Mouse (Mus musculus) liver, embryonic 14.5 days (tissue): ENCODE measurements around the gene Met.

Source experiments
- CTCF ChIP-seq: IDR thresholded peaks from 2 replicates; pipeline ENCODE4 v1.5.1; 2016; ENCODE audit warnings: antibody characterized with exemption, low read depth, control low read depth
- EP300 ChIP-seq: IDR thresholded peaks from 2 replicates; pipeline ENCODE4 v1.6.1; 2016; ENCODE audit warnings: antibody characterized with exemption, low read depth

DNA sequence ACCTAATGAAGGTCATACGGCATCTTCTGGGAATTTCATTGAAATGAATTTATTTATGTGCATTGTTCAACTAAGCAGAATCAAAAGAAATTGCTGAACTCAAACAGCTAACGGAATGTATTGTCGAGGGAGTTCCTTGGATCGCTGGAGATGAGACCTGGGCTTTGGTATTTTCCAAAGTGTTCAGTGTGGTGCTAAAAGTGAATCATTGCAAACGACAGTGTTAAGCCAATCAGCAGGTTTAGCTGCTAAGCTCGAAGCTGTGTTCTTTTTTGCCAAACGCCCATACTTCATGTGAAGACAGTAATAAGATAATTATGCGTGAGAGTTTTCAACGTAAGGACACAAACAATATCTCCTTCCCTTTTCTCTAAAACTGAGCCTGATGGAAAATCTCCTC is 82.7 kb downstream of the Met start:
- TF ChIP-seq EP300: no peak
- TF ChIP-seq CTCF: no peak
